Mouse (Mus musculus): ENCODE results near the gene Luc7l3. TPM values are rescaled to one million over a fixed set of nuclear protein-coding genes. Genes with fewer than 3 reads are reported as not detected.

Gene Luc7l3
- total and polyA plus RNA-seq, 3 experiments: 47.3 to 90.5 (median 54.7) TPM

DNA sequence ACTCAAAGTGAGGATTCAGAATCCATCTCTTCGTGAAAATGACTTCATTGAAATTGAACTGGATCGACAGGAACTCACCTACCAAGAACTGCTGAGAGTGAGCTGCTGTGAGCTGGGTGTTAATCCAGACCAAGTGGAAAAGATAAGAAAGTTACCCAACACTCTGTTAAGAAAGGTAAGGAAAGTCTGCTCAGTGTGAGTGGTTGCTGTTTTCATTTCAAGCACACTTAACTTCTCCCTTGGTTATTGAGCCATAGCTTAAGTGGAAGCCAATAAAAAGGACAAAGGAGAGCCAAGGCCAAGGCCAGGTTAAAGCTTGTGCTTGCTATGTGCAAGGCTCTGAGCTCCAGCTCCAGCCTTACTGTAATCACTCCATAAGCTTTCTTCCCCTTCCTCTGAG is 16.6 kb upstream of the Luc7l3 start:
- no peak overlapping the region for H3K9ac ChIP-seq (ENCODE audit: control insufficient read depth, low read depth, low read length, poor library complexity, severe bottlenecking)
- no peaks in the 10 kb centered on the region for H3K79me2 ChIP-seq (ENCODE audit: control insufficient read depth, insufficient read depth, low read length, poor library complexity)
- TF ChIP-seq ZKSCAN1 (IDR thresholded peaks at IDR 0.05; ENCODE audit: low read depth, low read length) (no peak), UBTF (IDR thresholded peaks at IDR 0.05; ENCODE audit: borderline replicate concordance, insufficient read depth, low read depth, low read length) (no peak), USF1 (IDR thresholded peaks at IDR 0.05; ENCODE audit: low read depth, low read length) (no peak), GABPA (IDR thresholded peaks at IDR 0.05; ENCODE audit: low read depth, low read length) (no peak), MAFK (IDR thresholded peaks at IDR 0.05; ENCODE audit: borderline replicate concordance, low read depth, low read length) (no peak), TAL1 (IDR thresholded peaks at IDR 0.05; ENCODE audit: low read length) (no peak), MYC (IDR thresholded peaks at IDR 0.05; ENCODE audit: low read depth, low read length) (no peak), MXI1 (IDR thresholded peaks at IDR 0.05; ENCODE audit: low read depth, low read length) (no peak), BHLHE40 (IDR thresholded peaks at IDR 0.05; ENCODE audit: borderline replicate concordance, low read depth, low read length) (no peak), NELFE (IDR thresholded peaks at IDR 0.05; ENCODE audit: low read depth, low read length) (no peak), MAX (IDR thresholded peaks at IDR 0.05; ENCODE audit: low read length) (no peak), ZMIZ1 (IDR thresholded peaks at IDR 0.05; ENCODE audit: low read depth, low read length) (no peak)
- peaks cover 4 to 9% of the 10 kb centered on the region in 2 experiments for H3K36me3 ChIP-seq (ENCODE audit: control insufficient read depth in 1 of 2, insufficient read depth in 2 of 2, low read length in 2 of 2)
- DNase-seq (ENCODE audit: low read depth, low spot score): no peak
- H3K27me3 ChIP-seq (ENCODE audit: control insufficient read depth in 1 of 2, insufficient read depth in 2 of 2, low read length in 2 of 2): no peaks in the 10 kb centered on the region
- no peak overlapping the region for H3K27ac ChIP-seq (ENCODE audit: control insufficient read depth, low read depth, low read length)
- H3K9me3 ChIP-seq (replicated peaks; ENCODE audit: insufficient read depth, low read length): no peaks in the 10 kb centered on the region
- no peak overlapping the region for H3K4me3 ChIP-seq (ENCODE audit: control insufficient read depth in 1 of 2, insufficient read depth in 1 of 2, low read depth in 2 of 2, low read length in 2 of 2)
- peaks cover 4 to 11% of the 10 kb centered on the region in 2 experiments; a peak in 3 of 4 replicates for H3K4me1 ChIP-seq (ENCODE audit: control insufficient read depth in 1 of 2, insufficient read depth in 2 of 2, low read length in 2 of 2)

DNA sequence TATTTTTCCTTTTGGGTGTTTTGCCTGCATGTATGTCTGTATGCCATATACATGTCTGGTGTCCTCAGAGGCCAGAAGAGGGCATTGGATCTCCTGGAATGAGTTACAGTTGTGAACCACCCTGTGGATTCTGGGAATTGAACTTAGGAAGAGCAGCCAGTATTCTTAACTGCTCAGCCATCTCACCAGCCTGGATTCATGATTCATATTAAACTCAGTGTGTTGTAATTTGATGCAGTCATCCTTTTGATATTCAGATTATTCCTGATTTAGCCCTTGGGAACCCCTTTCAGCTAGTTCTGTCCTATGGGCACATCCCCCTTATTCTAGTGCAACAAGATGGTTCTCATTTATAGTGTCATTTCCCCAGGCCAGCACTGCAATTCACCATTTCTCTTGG is 14.8 kb upstream of the Luc7l3 start:
- TF ChIP-seq TBP (IDR thresholded peaks at IDR 0.05; ENCODE audit: low read depth, low read length) (no peak), NELFE (IDR thresholded peaks at IDR 0.05; ENCODE audit: low read depth, low read length) (no peak), ELF1 (IDR thresholded peaks at IDR 0.05; ENCODE audit: low read depth, low read length) (no peak), RCOR1 (IDR thresholded peaks at IDR 0.05; ENCODE audit: low read depth, low read length) (no peak), RAD21 (IDR thresholded peaks at IDR 0.05; ENCODE audit: low read depth, low read length) (no peak), UBTF (IDR thresholded peaks at IDR 0.05; ENCODE audit: borderline replicate concordance, insufficient read depth, low read depth, low read length) (no peak), CHD2 (IDR thresholded peaks at IDR 0.05; ENCODE audit: low read length) (no peak), GABPA (IDR thresholded peaks at IDR 0.05; ENCODE audit: low read depth, low read length) (no peak), POLR2AphosphoS5 (IDR thresholded peaks at IDR 0.05; ENCODE audit: borderline replicate concordance, low read depth, low read length) (no peak), MAX (IDR thresholded peaks at IDR 0.05; ENCODE audit: low read length) (no peak), MAFK (IDR thresholded peaks at IDR 0.05; ENCODE audit: borderline replicate concordance, low read depth, low read length) (no peak)
- H3K4me3 ChIP-seq (ENCODE audit: control insufficient read depth in 1 of 2, insufficient read depth in 1 of 2, low read depth in 2 of 2, low read length in 2 of 2): no peak overlapping the region
- no peaks in the 10 kb centered on the region for H3K9me3 ChIP-seq (replicated peaks; ENCODE audit: insufficient read depth, low read length)
- H3K36me3 ChIP-seq (ENCODE audit: control insufficient read depth in 1 of 2, insufficient read depth in 2 of 2, low read length in 2 of 2): peaks cover 4 to 14% of the 10 kb centered on the region in 2 experiments
- no peak for DNase-seq (ENCODE audit: low read depth, low spot score)
- H3K4me1 ChIP-seq (ENCODE audit: control insufficient read depth in 1 of 2, insufficient read depth in 2 of 2, low read length in 2 of 2): peaks cover 4 to 11% of the 10 kb centered on the region in 2 experiments; a peak in 3 of 4 replicates
- H3K27ac ChIP-seq (ENCODE audit: control insufficient read depth, low read depth, low read length): no peak overlapping the region
- H3K79me2 ChIP-seq (ENCODE audit: control insufficient read depth, insufficient read depth, low read length, poor library complexity): peaks cover 1% of the 10 kb centered on the region; the same call in 1 of the 2 replicates
- H3K27me3 ChIP-seq (ENCODE audit: control insufficient read depth in 1 of 2, insufficient read depth in 2 of 2, low read length in 2 of 2): no peaks in the 10 kb centered on the region
- no peak overlapping the region for H3K9ac ChIP-seq (ENCODE audit: control insufficient read depth, low read depth, low read length, poor library complexity, severe bottlenecking)

All from MEL (cell line).